Mouse (Mus musculus) yolk sac, embryonic 10.5 days (tissue): Measurements from ENCODE around the gene Ccdc86.
A peak's percentile ranks its signal among the peaks of the same experiment; 100 is the strongest.

Experiments used
- DNase-seq: peaks from one replicate; pipeline ENCODE4 v3.0.0-alpha.2; 2017; ENCODE audit warnings: low spot score

Ccdc86 gene

DNA sequence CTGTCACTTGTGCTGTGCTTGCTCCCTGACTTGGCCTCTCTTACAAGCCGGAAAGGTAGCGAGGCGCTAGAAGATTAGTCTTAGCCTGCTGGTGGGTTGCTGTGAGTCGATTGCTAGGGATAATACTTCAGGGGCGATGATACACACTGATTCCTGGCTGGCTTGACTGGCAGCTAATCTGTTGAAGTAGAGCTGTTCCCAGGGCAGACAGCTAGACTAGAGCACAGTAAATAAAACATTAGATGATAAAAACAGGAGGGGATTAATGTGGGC is 43.4 kb downstream of the Ccdc86 start:
- no peak for DNase-seq

DNA sequence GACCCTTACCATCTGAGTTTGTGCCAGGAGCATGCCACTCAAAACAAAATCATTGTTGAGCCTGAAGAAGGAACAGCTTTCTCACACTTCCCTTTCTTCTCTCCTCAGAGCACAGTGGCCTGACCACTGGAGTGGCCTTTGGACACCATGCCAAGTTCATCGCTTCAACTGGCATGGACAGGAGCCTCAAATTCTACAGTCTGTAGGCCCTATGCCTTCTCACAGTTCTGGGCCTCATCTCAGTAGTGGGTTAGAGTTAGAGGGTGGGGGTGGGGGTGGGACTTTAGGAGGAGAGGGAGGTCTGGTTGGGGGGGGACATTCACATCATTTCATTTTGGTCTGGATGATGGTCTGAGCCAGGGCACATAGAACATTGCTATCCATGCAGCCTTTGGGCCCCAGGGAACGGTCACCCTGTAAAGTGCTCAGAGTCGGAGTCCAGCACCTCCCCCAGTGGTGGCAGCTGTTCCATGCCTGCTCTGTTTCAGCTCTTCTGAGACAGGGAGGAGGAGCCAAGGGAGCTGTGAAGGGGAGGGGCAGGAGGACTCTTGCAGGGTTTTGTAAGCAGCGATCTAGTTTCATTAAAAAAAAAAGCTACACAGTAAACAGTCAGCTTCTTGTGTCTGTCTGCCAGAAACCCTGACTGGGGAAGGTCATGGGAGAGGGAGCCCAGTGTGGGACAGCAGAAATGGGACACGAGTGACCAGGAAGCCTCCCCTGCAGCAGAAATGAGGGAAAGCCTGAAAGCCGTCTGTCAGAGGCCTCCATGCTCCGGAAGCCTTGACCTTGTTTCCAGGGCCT is 43.9 kb downstream of the Ccdc86 start:
- peak; percentile 71 for DNase-seq

DNA sequence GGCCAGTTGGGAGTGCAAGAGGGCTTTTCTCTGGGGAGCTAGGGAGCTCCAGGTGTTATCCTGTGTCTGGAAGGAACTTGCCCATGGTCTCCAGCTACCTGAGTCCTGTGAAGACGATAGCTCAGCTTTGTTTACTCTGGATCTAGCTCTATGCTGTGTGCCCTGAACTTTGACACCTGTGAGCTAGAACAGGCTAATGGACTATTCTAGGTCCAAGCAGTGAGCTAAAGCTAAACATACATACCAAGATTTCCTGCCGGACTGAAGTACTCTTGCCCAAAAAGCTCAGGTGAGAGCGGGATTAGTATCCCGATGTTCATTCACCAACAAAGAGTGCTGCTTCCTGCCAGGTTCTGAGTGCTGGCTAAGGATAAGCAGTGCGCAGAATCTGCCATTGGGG is 44.6 kb downstream of the Ccdc86 start:
- peak; percentile 58 for DNase-seq

DNA sequence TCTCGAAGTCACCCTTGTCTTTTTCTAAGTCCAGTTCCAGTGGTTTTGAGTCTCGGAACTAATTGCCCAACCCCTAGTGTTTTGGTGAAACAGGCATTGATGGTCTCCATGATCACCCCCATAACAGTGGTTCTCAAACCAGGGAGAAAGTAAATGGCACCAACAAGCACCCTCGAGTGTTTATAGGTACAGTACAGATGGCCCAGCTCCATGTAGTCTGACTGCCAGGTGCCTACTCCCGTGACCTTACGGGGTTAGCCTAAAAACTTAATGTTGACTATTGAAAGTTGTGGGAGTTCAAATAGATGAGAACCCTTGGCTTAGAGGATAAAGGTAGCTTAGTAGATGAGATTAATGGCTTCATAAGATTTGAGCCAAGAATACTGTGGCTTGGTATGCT is 48.0 kb downstream of the Ccdc86 start:
- no peak for DNase-seq

DNA sequence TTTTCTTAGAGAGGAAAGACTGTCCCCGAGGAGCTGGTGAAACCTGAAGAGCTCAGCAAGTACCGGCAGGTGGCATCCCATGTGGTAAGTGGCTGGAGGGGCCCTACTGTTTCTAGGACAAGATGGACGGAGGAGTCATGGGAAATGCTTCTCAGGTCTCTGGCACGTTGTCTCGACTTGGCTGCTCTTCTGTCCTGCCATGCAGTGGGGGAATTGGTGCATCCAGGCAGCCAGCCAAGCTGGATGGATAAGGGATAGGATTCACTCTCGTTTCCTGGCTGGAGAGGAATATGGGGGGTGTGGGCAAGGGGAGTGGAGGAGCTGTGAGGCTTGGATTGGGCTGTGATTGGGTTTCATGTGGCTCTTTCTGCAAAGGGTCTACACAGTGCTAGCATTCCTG is 48.8 kb downstream of the Ccdc86 start:
- no peak for DNase-seq

DNA sequence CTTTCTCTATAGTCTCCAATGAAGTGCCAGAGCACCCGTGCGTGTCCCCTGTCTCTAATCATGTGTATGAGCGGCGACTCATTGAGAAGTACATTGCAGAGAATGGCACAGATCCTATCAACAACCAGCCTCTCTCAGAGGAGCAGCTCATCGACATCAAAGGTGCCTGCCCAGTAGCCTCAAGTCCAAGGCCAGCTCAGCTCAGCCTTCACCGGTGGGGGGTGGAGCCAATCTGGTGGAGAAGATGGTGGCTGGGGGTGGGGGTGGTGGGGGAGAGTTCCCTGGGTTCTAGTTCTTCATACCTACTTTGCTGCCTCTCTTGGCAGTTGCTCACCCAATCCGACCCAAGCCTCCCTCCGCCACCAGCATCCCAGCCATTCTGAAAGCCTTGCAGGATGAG is 51.6 kb downstream of the Ccdc86 start:
- no peak for DNase-seq

DNA sequence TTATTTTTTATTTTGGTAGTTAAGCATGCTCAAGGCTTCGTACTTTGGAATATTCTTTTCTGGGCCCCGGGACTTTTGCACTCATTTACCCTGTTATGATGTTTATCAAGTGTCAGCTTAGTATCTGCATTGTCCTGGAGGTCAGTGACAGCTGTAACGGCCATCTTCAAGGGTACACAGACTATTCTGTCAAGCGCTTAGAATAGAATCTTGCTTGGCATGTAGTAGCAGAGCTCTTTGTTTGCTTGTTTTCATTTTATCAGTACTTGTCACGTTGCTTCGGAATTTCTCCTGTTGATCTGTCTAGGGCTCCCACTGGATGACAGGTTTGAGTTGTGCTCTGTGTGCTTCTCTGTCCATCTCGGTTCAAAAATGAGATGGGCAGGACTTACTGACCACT is 52.2 kb downstream of the Ccdc86 start:
- no peak for DNase-seq

DNA sequence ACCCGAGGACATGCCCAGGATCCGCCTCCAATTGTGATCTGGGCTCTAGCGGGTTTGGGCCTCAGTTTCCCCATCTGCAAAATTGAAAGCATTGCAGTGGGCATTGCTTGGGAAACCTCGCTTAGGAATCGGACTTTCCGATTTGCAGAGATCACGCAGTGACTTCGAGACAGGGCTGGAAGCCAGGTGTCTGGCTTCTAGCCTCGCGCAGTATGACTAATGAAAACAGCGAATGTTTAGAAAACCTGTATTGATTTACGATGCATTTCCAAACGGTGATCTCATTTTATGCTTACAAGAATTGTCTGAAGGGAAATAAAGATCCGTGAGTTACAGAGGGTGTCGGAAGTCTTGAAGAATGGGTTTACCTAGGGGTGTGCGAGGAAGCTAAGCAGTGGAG is 53.4 kb downstream of the Ccdc86 start:
- no peak for DNase-seq

DNA sequence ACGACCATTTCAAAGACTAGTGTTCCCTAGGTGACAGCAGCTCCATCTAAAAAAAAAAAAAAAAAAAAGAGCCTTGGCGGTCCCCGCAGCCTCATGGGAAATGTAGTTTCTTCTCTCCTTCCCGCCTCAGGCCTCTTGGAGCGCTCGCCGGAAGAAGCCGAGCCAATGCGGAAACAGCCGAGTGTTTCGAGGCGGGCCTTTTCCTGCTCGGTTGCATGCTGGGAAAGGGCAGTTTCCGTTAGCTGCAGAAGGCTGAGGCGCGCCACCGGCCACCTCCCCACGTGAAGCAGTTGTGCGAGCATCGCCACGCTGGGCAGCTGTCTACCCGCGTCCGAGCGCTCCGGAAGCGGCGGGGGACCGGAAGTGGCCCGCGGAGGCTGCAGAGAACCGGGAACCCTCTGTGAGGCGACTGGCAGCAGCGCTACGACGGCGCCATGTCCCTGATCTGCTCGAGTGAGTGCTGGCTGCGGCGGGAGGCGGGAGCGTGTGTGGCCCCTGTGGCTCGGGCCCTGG is 54.0 kb downstream of the Ccdc86 start, which contains the start of gene Prpf19:
TSS of gene Prpf19 (plus strand) at position 216 of the 513 bp plus-strand sequence.
- DNase-seq: peak; percentile 97

DNA sequence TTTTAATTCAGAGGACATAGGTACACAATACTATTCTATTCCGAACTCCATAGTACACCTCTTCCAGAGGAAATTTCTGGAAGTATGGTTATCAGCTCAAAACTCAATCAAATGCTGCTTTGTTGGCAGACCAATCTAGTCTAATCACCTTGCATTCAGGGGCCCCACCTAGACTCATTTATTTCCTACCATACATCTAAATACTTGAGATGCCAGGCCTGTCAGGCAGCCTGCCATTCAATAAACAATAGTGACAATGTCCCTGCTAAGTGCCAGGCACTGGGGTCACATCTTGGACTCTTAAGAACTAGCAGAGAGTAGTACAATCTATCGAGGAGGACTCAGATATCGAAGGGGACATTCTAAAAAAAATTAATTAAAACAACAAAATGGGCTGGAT is 56.9 kb downstream of the Ccdc86 start:
- DNase-seq: no peak
